Mouse (Mus musculus) C2C12 (cell line): ENCODE results near the gene Sorcs2. TPM values are rescaled to one million over a fixed set of nuclear protein-coding genes. Genes with fewer than 3 reads are reported as not detected.

Experiments
- H3K27me3 ChIP-seq: one replicate; pipeline ENCODE4 v1.6.1; 2011; ENCODE audit not compliant: control insufficient read depth, insufficient read depth, insufficient read length
- H3K36me3 ChIP-seq: one replicate; pipeline ENCODE4 v1.6.1; 2011; ENCODE audit not compliant: control insufficient read depth, insufficient read depth
- H3K4me3 ChIP-seq: one replicate; pipeline ENCODE4 v1.5.1; 2011; ENCODE audit warnings: mild to moderate bottlenecking, control low read depth; ENCODE audit not compliant: poor library complexity, insufficient read depth, severe bottlenecking
- H3K79me2 ChIP-seq: one replicate; pipeline ENCODE4 v1.6.1; 2011; ENCODE audit not compliant: control insufficient read depth, insufficient read depth
- H3K79me3 ChIP-seq: one replicate; pipeline ENCODE4 v1.6.1; 2011; ENCODE audit warnings: low read depth, control low read depth
- H3ac ChIP-seq: one replicate; pipeline ENCODE3; 2011; ENCODE audit warnings: low read depth; ENCODE audit not compliant: control insufficient read depth, insufficient read length
- CEBPB ChIP-seq: IDR thresholded peaks from one replicate; pipeline ENCODE4 v1.6.1; 2011; ENCODE audit warnings: low read depth, mild to moderate bottlenecking, control low read depth, moderate library complexity
- CTCF ChIP-seq: IDR thresholded peaks from one replicate; pipeline ENCODE4 v1.5.1; 2011; ENCODE audit not compliant: control insufficient read depth, insufficient read depth, insufficient read length
- FOSL1 ChIP-seq: IDR thresholded peaks from one replicate; pipeline ENCODE4 v1.8.0; 2011; ENCODE audit warnings: mild to moderate bottlenecking, low read length; ENCODE audit not compliant: poor library complexity, insufficient read depth, severe bottlenecking
- MAX ChIP-seq: IDR thresholded peaks from one replicate; pipeline ENCODE4 v1.6.1; 2011; ENCODE audit warnings: mild to moderate bottlenecking, control low read depth
- MYOD1 ChIP-seq: IDR thresholded peaks from one replicate; pipeline ENCODE4 v1.6.1; 2011; ENCODE audit warnings: low read depth; ENCODE audit not compliant: control insufficient read depth, insufficient read length
- MYOG ChIP-seq: IDR thresholded peaks from one replicate; pipeline ENCODE4 v1.6.1; 2011; ENCODE audit not compliant: control insufficient read depth, insufficient read length; ENCODE audit errors: extremely low read depth
- USF1 ChIP-seq: IDR thresholded peaks from one replicate; pipeline ENCODE4 v1.6.1; 2011; ENCODE audit warnings: low read depth, mild to moderate bottlenecking, control low read depth, moderate library complexity
- polyA plus RNA-seq: library from polyadenylated mRNA; unstranded; fragments of >200 nt; fragmentation: generic; extraction: Trizol; gene quantifications from one replicate; pipeline ENCODE4 v1.2.1, GENCODE M21; 2012; ENCODE audit warnings: missing spikeins

Sorcs2 gene
- polyA plus RNA-seq, 1 experiment = 67.7 TPM

DNA sequence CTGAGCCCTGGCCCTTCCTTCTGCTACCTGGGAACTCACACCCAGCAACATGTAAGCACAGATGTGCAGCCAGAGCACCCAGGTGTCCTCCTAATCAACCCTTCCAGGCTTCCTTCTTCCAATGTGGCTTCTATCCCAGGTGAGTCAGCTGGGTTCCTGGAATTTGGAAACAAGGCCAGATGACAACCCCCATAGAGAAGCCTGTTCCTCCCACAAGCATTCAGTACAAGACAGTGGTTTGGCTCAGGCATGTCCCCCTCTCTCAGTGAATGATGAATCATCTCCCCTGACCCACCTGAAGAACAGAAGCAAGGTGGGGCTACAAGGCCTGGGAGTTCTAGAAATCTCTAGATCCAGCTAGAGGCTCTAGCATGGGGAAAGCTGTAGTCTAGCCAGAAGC is 24.8 kb upstream of the Sorcs2 start:
- Histone ChIP-seq H3K79me3 (no peaks in the 10 kb centered on the region), H3K27me3 (peaks cover 20% of the 10 kb centered on the region), H3ac (no peak overlapping the region), H3K79me2 (no peaks in the 10 kb centered on the region), H3K4me3 (no peak overlapping the region), H3K36me3 (no peaks in the 10 kb centered on the region)
- no peak for TF ChIP-seq MYOD1
- no peak for TF ChIP-seq MAX
- no peak for TF ChIP-seq CTCF
- TF ChIP-seq MYOG = no peak
- TF ChIP-seq USF1 = no peak
- TF ChIP-seq CEBPB = no peak
- no peak for TF ChIP-seq FOSL1

DNA sequence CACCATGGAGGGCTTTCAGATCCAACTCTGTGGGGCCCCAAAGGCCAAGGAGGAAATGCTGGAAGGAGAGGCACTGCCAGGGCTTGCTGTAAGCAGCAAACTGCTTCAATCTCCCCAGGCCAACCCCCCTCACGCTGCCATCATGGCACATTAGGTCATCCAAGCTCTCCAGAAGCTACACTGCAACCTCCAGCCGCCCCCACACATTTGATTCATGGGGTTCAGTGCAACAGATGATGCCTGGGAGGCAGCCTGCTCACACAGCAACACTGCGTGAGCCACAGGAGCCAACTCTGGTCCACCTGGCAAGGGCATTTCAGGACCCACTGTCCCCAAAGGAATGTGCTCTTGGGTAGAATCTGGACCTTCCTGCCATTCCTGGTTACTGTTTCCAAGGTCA is 21.9 kb upstream of the Sorcs2 start:
- TF ChIP-seq FOSL1 = no peak
- TF ChIP-seq CTCF = no peak
- no peak for TF ChIP-seq CEBPB
- TF ChIP-seq MYOD1 = no peak
- no peak for TF ChIP-seq USF1
- TF ChIP-seq MYOG = no peak
- TF ChIP-seq MAX = no peak
- H3K4me3 ChIP-seq = no peak overlapping the region

DNA sequence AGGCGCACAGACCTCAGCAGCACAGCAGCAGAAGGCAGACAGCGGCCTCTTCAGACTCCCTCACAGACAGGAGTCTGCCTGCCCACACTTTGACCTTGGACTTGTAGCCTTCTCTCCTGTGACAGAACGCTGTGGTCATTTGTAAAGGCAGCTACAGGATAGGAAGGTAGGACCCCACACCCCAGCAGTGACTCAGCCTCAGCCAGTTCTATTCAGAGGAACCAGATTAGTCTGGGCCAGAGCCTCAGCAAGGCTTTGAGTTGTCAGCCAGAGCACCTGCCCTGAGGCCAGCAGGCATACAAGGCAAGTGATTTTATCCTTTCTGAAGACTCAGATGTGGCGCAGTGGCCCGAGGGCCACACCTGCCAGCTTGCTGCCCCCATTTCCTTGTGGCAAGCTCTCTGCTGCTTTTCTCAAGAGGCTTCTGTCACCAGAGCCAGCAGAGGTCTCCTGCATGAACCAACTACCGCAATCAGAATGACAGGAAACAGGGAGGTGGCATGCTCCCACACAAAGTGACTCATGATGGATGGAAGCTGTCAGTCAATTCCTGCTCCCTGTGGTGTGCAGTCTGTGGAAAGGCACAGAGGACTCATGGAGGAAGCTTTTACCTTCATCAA is 16.9 kb upstream of the Sorcs2 start:
- no peaks in the 10 kb centered on the region for H3K36me3 ChIP-seq
- no peaks in the 10 kb centered on the region for H3K79me3 ChIP-seq
- H3ac ChIP-seq = no peak overlapping the region
- H3K27me3 ChIP-seq = no peaks in the 10 kb centered on the region
- H3K4me3 ChIP-seq = no peak overlapping the region
- H3K79me2 ChIP-seq = no peaks in the 10 kb centered on the region
- TF ChIP-seq FOSL1 (no peak), CTCF (no peak)

More for the DNA sequence above, 21.9 kb upstream of the Sorcs2 start:
- peaks cover 4% of the 10 kb centered on the region for H3K27me3 ChIP-seq
- no peak overlapping the region for H3ac ChIP-seq
- no peaks in the 10 kb centered on the region for H3K79me3 ChIP-seq
- H3K79me2 ChIP-seq = no peaks in the 10 kb centered on the region
- no peaks in the 10 kb centered on the region for H3K36me3 ChIP-seq

DNA sequence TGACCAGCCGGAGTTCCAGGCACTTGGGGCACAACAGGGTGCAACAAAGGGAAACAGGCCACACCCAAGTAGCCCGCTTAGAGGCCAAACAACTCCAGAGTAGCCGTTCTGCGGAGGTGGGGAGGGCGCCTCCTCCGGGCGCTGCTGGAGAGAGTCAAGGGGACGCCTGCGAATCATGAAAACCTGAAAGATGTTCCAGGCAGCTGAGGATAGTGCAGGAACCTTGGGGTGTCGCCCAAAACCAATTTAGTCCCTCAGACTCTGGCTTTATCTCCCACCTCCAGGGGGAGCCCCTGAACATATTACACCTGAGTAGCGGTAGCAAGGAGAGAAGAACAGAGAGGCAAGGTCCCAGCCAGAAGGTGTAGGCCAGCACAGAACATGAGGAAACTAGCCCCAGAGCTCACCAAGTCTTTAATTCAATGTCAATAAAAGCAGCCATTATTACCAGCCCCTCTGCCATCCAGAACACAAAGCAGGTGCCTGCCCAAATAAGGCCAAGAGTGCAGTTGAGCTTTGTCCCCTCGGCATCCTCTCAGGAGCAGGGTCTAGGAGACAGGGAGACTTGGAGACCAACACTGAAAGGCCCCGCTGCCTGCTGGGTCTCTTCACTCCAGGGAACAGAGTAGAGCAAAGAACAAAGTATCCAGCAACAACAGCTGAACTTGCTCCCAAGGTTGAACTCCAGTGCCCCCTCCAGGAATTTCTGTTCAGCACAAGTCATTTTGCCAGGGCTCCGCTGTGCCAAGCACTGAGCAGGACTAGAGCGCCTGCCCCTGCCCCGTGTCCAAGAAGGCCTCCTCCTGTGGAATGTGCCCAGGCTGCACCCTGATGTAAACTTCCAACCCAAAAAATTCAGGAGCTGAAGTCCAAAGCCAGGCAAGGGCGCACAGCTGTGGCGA is 775 bp upstream of the Sorcs2 start:
- TF ChIP-seq FOSL1 = no peak
- TF ChIP-seq MYOG = no peak
- TF ChIP-seq MYOD1 = no peak
- no peak for TF ChIP-seq MAX
- TF ChIP-seq CEBPB = no peak
- peak; percentile 26 for TF ChIP-seq CTCF
- no peak for TF ChIP-seq USF1
- Histone ChIP-seq H3K36me3 (peaks cover 1% of the 10 kb centered on the region), H3K79me2 (peaks cover 39% of the 10 kb centered on the region), H3K27me3 (no peaks in the 10 kb centered on the region), H3ac (no peak overlapping the region), H3K4me3 (peak overlapping the region; percentile 3), H3K79me3 (peaks cover 18% of the 10 kb centered on the region)

DNA sequence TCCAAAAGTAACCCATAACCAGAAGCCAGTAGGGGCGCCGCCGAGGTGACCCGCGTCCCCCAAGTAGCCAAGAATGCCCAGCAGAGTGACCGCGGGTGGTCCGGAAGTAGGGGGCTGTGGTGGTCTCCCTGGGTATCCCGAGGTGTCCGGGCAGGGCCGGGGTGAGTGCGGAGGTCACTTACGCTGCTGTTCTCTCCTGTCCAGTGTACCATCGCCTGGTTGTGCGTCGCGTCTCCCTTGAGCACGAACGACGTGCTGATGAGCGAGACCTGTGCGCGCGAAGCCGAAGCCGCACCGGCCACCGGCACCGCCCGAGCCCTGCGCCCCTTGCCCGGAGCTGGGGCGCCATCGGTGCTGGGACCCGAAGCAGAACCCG is 567 bp downstream of the Sorcs2 start:
- peaks cover 53% of the 10 kb centered on the region for H3K79me2 ChIP-seq
- H3K4me3 ChIP-seq = peak overlapping the region; percentile 66
- H3K79me3 ChIP-seq = peaks cover 26% of the 10 kb centered on the region
- peak overlapping the region; percentile 68 for H3ac ChIP-seq
- H3K36me3 ChIP-seq = peaks cover 3% of the 10 kb centered on the region
- no peak for TF ChIP-seq CTCF
- TF ChIP-seq MAX = no peak
- TF ChIP-seq FOSL1 = no peak
- no peak for TF ChIP-seq CEBPB
- no peaks in the 10 kb centered on the region for H3K27me3 ChIP-seq
